Mouse (Mus musculus): ENCODE data around the gene Ighmbp2. TPM values are rescaled to one million over a fixed set of nuclear protein-coding genes. Genes with fewer than 3 reads are reported as not detected.
"Not testable (repeated sequence)": the region's sequence is repeated elsewhere in the genome, so short reads cannot be mapped to it uniquely, and the experiment has no call there.

Gene Ighmbp2
- total RNA-seq, 1 experiment from 2014 or later, result 6.3 TPM

DNA sequence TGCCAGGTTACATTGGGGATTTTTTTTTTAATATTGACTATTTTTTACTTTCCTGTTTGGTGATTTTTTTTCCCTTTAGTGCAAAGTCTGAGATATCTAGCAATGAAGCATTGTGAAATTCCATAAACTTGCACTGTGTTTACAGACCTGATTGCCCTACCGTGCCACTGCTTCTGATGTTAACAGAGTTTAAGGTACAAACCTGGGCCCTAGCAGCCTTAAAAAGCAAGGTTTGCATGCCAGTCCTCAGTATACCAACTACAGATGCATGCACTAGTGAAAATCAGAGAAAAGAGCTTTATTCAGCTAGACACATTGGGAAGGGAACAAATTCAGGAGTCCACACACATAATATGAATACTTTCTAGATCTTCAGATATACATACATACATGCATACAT, 67.9 kb downstream of the Ighmbp2 start:
- ATAC-seq (ENCODE audit: extremely low read depth, insufficient number of reproducible peaks, low FRiP score, poor library complexity, severe bottlenecking), result not testable (repeated sequence)

Other genes with a start within 250 kb of the Ighmbp2 start
- 32.7 and 35.5 TPM in 2 replicates for gene Mrpl21, start 116 bp downstream of the Ighmbp2 start, total RNA-seq (2017)
- gene Cpt1a, start 39.3 kb upstream of the Ighmbp2 start, total RNA-seq (2017), result 76.2 and 76.7 TPM in 2 replicates
- 0.37 and 0.81 TPM in 2 replicates for gene Tesmin, start 105.8 kb upstream of the Ighmbp2 start, total RNA-seq (2017)
- not detected in 2 replicates for gene Gal, start 131.5 kb upstream of the Ighmbp2 start, total RNA-seq (2017)

All from neutrophil, adult 5-6 weeks (primary cell).